Mouse (Mus musculus) lung, postnatal 0 days (tissue): ENCODE measurements around the gene Cptp.

Experiments
- CTCF ChIP-seq: IDR thresholded peaks from 2 replicates; pipeline ENCODE4 v1.5.1; 2016; ENCODE audit warnings: antibody characterized with exemption, mild to moderate bottlenecking
- EP300 ChIP-seq: IDR thresholded peaks from 2 replicates; pipeline ENCODE4 v1.6.1; 2016; ENCODE audit warnings: antibody characterized with exemption, mild to moderate bottlenecking, control low read depth

GRCm38 (mm10) chr4:155843231-155843630 lies 26.0 kb downstream of the Cptp start:
- TF ChIP-seq CTCF (no peak), EP300 (no peak)
